Mouse (Mus musculus): Measurements from ENCODE around the gene Rnf43. TPM values are rescaled to one million over a fixed set of nuclear protein-coding genes. Genes with fewer than 3 reads are reported as not detected.

The Rnf43 gene
- polyA plus RNA-seq, 1 experiment from 2014 or later, result 5.5 TPM

DNA sequence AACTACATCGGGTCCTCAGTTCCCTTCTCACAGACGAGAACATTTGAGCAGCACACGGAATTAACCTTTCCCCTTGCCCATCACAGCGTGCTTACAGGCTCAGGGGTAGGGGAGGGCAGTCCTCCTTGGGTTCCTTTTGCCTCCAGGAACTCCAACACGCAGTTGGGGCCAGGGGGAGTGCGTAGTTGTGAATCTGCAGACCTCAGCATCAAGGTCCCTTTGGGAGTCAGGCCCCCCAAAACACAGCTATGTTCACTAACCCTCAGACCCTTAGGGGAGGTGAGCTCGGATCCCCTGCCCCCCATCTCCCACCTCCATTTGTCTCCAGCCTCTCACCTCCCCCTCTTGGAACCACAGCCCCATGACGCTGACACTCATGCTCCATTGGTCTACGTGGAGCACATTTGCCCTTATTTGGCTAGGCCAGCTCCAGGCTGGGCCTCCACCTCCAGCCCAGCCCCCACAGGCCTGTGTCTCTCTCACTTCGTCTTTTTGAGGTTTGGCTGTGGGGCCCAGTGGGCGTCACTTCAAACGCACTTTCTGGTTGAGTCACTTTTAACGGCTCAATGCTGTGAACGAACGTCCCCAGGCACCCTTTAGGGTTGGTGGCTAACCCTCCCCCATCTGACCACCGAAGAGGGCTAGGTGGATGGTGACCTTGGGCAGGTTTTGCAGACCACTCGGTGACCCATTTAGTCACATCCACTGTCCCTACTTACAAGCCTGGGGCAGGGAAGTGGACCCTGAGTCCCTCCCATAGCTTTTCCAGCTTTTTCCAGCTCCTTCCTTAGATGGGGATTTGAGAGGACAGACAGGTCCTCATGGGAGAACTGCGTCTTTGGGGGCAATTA, 86.9 kb downstream of the Rnf43 start:
- DNase-seq (ENCODE audit: low spot score), result peak; percentile 56
- no peak overlapping the region for H3K9ac ChIP-seq (ENCODE audit: low read depth, low read length)
- 21% methylated on average over 18 of the region's 18 CpGs for WGBS

DNA sequence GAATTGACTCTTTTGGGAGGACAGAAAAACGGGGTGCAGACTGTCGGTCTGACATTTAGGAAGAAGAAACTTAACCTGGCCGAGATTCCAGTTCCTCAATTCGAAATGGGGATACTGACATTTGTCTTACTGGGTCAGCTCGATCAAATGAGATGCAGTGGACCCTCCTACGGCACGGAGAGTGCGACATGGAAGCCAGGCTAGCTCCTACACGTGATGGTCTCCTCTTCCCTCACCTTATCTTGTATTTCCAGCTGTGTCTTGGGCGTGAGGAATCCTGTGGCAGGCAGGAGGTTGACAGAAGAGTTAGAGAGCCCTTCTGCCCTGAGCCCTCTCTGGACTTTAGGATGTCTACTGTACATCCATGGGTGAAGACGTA, 87.5 kb downstream of the Rnf43 start:
- no peak for ATAC-seq (replicated peaks; ENCODE audit: low FRiP score, low read depth)
- H3K4me3 ChIP-seq (replicated peaks; ENCODE audit: low read depth, low read length), result no peak overlapping the region
- DNase-seq (ENCODE audit: low spot score), result no peak
- peaks cover 4% of the 10 kb centered on the region; the same call in 1 of the 2 replicates for H3K4me1 ChIP-seq (replicated peaks; ENCODE audit: insufficient read depth, low read length)
- H3K9ac ChIP-seq (ENCODE audit: low read depth, low read length), result no peak overlapping the region
- no peak overlapping the region for H3K27ac ChIP-seq
- 74% methylated on average over 11 of the region's 11 CpGs for WGBS
- no peak for TF ChIP-seq CTCF (IDR thresholded peaks at IDR 0.05; ENCODE audit: low read depth)
- 0 out of 2 replicates have a peak, but pooled peaks cover 2% of the 10 kb centered on the region for H3K36me3 ChIP-seq (ENCODE audit: insufficient read depth, low read length)
- H3K9me3 ChIP-seq (replicated peaks; ENCODE audit: low read length), result no peaks in the 10 kb centered on the region
- H3K4me2 ChIP-seq (ENCODE audit: low read length), result no peak overlapping the region
- no peaks in the 10 kb centered on the region for H3K27me3 ChIP-seq (ENCODE audit: insufficient read depth, low read length)

More for the DNA sequence above, 86.9 kb downstream of the Rnf43 start:
- H3K9me3 ChIP-seq (replicated peaks; ENCODE audit: low read length), result no peaks in the 10 kb centered on the region
- no peaks in the 10 kb centered on the region for H3K27me3 ChIP-seq (ENCODE audit: insufficient read depth, low read length)
- H3K4me1 ChIP-seq (replicated peaks; ENCODE audit: insufficient read depth, low read length), result peaks cover 4% of the 10 kb centered on the region; the same call in 1 of the 2 replicates
- no peak for TF ChIP-seq CTCF (IDR thresholded peaks at IDR 0.05; ENCODE audit: low read depth)
- H3K36me3 ChIP-seq (ENCODE audit: insufficient read depth, low read length), result 0 out of 2 replicates have a peak, but pooled peaks cover 7% of the 10 kb centered on the region
- no peak overlapping the region for H3K4me3 ChIP-seq (replicated peaks; ENCODE audit: low read depth, low read length)
- H3K27ac ChIP-seq, result no peak overlapping the region
- peak; percentile 76 for ATAC-seq (replicated peaks; ENCODE audit: low FRiP score, low read depth)
- 0 out of 2 replicates have a peak overlapping the region, but pooled peaks have one; percentile 34 for H3K4me2 ChIP-seq (ENCODE audit: low read length)

DNA sequence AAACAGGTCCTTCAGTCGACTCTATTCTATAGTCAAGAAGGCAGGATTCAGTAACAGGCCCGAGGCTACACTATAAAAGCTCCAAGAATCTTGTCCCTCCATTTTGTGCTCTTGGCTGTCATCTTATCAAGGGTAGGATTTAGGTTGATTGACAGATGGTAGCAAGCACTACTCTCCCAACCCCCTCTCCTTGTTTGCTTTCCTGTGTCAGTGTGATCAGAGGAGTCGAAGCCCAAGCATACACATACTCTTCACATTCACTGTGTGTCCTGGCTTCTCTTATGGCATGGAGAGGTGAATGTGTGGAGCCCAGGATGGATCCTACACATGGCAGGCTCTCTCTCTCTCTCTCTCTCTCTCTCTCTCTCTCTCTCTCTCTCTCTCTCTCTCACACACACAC, 88.0 kb downstream of the Rnf43 start:
- H3K27ac ChIP-seq, result no peak overlapping the region
- WGBS, result 79% methylated on average over 3 of the region's 3 CpGs

DNA sequence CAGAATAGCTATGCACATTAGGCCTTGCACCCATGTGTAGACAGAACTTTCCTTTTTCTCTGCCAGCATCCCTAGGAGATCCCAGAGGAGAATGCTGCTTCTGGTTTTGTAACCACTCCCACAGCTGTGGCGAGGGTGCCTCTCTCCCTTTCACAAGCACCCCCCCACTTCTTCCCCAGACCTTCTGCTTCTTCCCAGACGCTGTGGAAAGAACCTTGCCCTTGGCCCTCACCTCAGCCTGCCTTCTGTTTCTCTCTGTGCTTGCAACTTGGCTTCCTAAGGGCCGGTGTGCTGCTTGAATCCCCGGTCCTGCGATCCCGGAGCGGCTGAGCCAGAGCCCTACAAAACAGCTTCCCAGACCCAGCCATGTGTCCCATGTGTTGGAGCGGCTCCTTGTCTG, 88.5 kb downstream of the Rnf43 start:
- H3K36me3 ChIP-seq (ENCODE audit: insufficient read depth, low read length), result no peaks in the 10 kb centered on the region
- no peak overlapping the region for H3K4me2 ChIP-seq (ENCODE audit: low read length)
- peaks cover 4% of the 10 kb centered on the region; the same call in 1 of the 2 replicates for H3K4me1 ChIP-seq (replicated peaks; ENCODE audit: insufficient read depth, low read length)
- no peak overlapping the region for H3K27ac ChIP-seq
- ATAC-seq (replicated peaks; ENCODE audit: low FRiP score, low read depth) (no peak), DNase-seq (ENCODE audit: low spot score) (no peak)
- no peak overlapping the region for H3K9ac ChIP-seq (ENCODE audit: low read depth, low read length)
- no peaks in the 10 kb centered on the region for H3K27me3 ChIP-seq (ENCODE audit: insufficient read depth, low read length)
- no peak for TF ChIP-seq CTCF (IDR thresholded peaks at IDR 0.05; ENCODE audit: low read depth)
- 78% methylated on average over 8 of the region's 8 CpGs for WGBS
- H3K9me3 ChIP-seq (replicated peaks; ENCODE audit: low read length), result no peaks in the 10 kb centered on the region
- H3K4me3 ChIP-seq (replicated peaks; ENCODE audit: low read depth, low read length), result no peak overlapping the region

More for the DNA sequence above, 88.0 kb downstream of the Rnf43 start:
- Histone ChIP-seq H3K9me3 (replicated peaks; ENCODE audit: low read length) (no peaks in the 10 kb centered on the region), H3K36me3 (ENCODE audit: insufficient read depth, low read length) (no peaks in the 10 kb centered on the region), H3K9ac (ENCODE audit: low read depth, low read length) (no peak overlapping the region), H3K27me3 (ENCODE audit: insufficient read depth, low read length) (no peaks in the 10 kb centered on the region), H3K4me1 (replicated peaks; ENCODE audit: insufficient read depth, low read length) (peaks cover 4% of the 10 kb centered on the region; the same call in 1 of the 2 replicates), H3K4me3 (replicated peaks; ENCODE audit: low read depth, low read length) (no peak overlapping the region), H3K4me2 (ENCODE audit: low read length) (no peak overlapping the region)
- no peak for TF ChIP-seq CTCF (IDR thresholded peaks at IDR 0.05; ENCODE audit: low read depth)
- no peak for ATAC-seq (replicated peaks; ENCODE audit: low FRiP score, low read depth)
- no peak for DNase-seq (ENCODE audit: low spot score)

DNA sequence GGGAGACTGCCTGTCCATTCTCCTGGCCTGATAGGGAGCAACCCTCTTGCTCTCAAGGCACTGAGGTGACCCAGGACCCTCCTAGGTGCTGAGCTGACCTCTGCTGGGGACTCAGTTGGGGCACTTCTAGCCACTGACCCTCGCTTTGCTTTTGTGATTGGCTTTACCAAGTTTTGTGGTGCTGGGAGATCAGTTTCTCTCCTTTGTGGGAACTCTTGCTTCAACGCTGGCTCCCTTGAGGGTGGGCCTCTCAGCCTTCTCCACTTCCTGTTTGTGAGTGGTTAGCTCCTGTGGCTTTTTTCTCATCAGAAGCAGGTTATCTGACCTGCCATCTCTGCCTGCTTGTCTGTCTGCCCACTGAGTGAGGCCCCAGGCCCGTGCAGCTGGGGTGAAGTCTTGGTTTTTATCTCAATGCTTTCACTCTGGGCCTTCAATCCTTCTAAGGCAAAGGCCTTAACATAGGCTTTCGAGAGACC, 89.0 kb downstream of the Rnf43 start:
- no peaks in the 10 kb centered on the region for H3K9me3 ChIP-seq (replicated peaks; ENCODE audit: low read length)
- ATAC-seq (replicated peaks; ENCODE audit: low FRiP score, low read depth) (no peak), DNase-seq (ENCODE audit: low spot score) (no peak)
- no peak for TF ChIP-seq CTCF (IDR thresholded peaks at IDR 0.05; ENCODE audit: low read depth)
- peaks cover 4% of the 10 kb centered on the region; the same call in 1 of the 2 replicates for H3K4me1 ChIP-seq (replicated peaks; ENCODE audit: insufficient read depth, low read length)
- H3K4me3 ChIP-seq (replicated peaks; ENCODE audit: low read depth, low read length), result no peak overlapping the region
- no peak overlapping the region for H3K9ac ChIP-seq (ENCODE audit: low read depth, low read length)
- H3K27ac ChIP-seq, result no peak overlapping the region
- no peak overlapping the region for H3K4me2 ChIP-seq (ENCODE audit: low read length)
- WGBS, result 60% methylated on average over 4 of the region's 4 CpGs
- no peaks in the 10 kb centered on the region for H3K36me3 ChIP-seq (ENCODE audit: insufficient read depth, low read length)
- no peaks in the 10 kb centered on the region for H3K27me3 ChIP-seq (ENCODE audit: insufficient read depth, low read length)

DNA sequence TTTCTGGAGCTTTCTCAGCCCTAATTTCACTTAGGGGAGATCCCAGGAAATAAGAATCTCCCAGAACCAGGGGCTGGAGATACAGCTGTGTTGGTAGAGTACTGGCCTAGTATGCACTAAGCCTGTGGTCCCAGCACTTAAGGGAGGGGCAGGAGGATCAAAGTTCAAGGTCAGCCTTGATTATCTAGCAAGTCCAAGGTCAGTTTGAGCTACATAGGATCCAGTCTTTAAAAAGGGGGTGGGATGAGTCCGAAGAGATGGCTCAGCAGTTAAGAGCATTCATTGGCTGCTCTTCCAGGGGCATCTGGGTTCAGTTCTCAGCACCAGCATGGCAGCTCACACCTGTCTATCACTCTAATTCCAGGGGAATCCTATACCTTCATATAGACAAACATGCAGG, 89.8 kb downstream of the Rnf43 start:
- no peak for ATAC-seq (replicated peaks; ENCODE audit: low FRiP score, low read depth)
- H3K4me2 ChIP-seq (ENCODE audit: low read length), result no peak overlapping the region
- no peak overlapping the region for H3K9ac ChIP-seq (ENCODE audit: low read depth, low read length)
- no peak overlapping the region for H3K27ac ChIP-seq
- 94% methylated on average over 1 of the region's 1 CpGs for WGBS
- no peaks in the 10 kb centered on the region for H3K27me3 ChIP-seq (ENCODE audit: insufficient read depth, low read length)
- no peaks in the 10 kb centered on the region for H3K9me3 ChIP-seq (replicated peaks; ENCODE audit: low read length)
- TF ChIP-seq CTCF (IDR thresholded peaks at IDR 0.05; ENCODE audit: low read depth), result no peak
- H3K4me3 ChIP-seq (replicated peaks; ENCODE audit: low read depth, low read length), result no peak overlapping the region
- H3K4me1 ChIP-seq (replicated peaks; ENCODE audit: insufficient read depth, low read length), result peaks cover 4% of the 10 kb centered on the region; the same call in 1 of the 2 replicates
- DNase-seq (ENCODE audit: low spot score), result no peak
- H3K36me3 ChIP-seq (ENCODE audit: insufficient read depth, low read length), result no peaks in the 10 kb centered on the region

Measured in kidney, postnatal 0 days (tissue).